Mouse (Mus musculus) layer of hippocampus, adult 11-12 months (tissue): ENCODE measurements around the gene Chn1.
A peak's percentile ranks its signal among the peaks of the same experiment; 100 is the strongest.

Source experiments
- DNase-seq: peaks from one replicate; pipeline ENCODE4 v3.0.0; 2022; ENCODE audit warnings: low spot score

The Chn1 gene

DNA sequence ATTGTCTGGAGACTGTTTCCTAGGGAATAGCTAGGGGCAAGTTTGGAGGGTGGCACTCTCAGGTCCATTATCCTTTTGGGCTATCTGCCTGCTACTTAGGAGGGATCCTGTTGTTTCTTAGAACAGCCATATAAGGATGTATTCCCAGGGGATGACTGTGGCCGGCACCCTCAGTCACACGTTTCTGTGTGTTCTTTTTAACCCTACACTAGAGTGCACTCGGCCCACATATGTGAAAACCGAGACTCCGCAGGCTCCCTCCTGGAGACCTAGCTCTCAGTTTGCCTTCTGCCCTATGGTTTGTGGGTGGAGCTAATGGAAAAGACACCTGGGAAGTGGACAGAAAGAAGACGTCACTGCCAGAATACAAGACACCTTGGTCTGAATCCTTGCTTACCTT, 183.9 kb downstream of the Chn1 start:
- DNase-seq, result no peak

GRCm38 (mm10) chr2:73590106-73590505, 185.0 kb downstream of the Chn1 start:
- no peak for DNase-seq

DNA sequence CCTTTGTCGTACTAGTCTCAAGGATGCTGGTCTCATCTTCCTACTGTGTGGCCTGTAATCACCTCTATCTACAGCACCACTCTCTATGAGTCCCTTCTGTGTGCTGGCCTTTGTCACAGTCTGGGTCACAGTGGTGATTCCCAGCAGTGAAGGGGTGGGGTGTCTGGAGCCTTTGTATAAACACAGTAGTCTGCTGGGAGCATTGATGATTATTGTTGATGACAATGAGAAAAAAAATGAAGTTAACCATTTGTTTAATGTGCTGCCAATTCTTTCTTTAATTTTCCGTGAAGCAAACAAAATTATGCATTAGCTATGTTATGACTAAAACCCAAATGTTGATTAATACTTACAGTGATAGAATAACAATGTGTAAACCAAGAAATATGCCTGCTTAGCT, 186.2 kb downstream of the Chn1 start:
- DNase-seq, result no peak

- no peak for DNase-seq
These were observed 188.0 kb downstream of the Chn1 start for GRCm38 (mm10) chr2:73587109-73587506.

DNA sequence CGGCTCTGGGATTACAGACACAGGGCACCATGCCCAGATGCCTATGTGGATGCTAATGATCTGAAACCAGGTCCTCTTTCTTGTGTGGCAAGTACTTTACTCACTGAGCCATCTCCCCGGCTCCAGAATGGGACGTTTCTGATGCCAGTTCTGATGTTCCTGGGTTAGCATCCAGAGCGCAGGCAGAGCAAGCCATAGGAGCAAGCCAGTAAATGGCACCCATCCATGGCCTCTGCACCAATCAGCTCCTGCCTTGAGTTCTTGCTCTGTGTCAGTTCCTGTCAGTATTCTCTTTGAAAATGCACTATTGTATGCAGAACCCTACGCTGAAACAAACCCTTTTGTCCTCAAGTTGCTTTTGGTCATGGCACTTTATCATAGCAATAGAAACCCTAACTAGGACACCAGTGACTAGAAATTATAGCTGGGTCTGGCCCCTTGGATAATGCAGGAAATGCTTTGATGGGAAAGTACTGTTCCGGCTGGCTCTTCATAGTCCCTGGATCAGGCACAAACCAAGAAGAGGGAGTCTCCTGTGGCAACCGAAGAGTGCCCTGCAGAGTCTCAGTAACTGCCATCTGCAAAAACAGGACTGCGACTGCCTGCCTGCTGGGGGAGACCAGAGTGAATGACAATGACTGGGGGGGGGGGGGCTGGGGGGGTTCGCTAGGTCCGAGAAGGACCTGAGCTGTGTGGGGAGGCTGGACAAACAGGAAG, 188.6 kb downstream of the Chn1 start:
- no peak for DNase-seq

DNA sequence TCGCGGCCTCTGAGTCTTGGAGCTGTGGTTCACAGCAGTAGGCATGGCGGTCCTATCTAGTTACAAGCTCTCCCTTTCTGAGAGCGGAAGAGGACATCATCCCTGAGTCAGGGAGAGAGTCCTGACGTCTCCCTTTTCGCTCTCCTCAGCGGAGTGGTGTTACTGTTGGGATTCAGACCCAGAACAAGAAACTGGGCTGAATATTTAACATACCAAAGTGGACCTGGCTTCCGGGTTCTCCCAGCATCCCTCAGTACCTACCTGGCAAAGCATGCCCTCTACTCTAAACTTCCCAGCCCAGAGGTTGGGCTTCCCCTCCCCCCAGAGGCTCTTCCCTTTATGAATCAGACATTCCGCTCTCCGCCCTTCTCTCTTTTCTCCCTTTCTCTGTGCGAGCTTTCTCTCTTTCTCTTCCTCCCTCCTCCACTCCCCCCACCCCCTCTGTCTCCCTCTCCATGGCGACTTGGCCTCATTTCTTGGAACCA, 189.8 kb downstream of the Chn1 start:
- no peak for DNase-seq

DNA sequence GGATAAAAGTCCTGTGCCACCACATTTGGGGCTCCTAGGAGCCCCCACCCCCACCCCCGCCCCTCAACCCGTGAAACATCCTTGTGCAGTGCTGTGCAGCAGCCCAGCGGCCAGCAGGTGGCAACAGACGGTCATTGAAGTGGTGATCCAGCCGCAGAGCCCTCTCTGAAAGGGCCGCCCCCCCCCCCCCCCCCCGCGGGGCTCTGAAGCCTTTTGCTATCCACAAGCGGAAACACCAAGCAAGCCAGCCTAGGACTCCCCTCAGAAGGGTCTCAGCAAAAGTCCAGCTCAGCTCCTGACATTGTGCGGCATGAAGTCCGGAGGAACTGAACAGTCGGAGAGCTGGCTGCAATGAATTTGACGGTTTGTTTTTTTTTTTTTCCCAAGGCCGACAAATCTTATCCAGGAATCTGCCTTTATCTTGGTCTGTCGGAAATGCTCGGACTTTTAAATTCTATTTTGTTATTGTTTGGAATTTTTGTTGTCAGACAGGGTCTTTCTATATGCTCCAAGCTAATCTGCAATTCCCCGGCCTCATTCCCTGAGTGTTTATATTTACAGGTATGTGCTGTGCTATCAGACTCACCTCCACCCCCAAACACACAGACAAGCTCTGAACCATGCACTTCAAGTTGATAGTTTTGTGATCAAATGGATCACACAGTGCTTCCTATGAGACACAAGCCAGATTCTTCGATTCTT, 190.3 kb downstream of the Chn1 start:
- peak; percentile 87 for DNase-seq

- DNase-seq, result no peak
These were observed 194.4 kb downstream of the Chn1 start for GRCm38 (mm10) chr2:73580720-73581119.

GRCm38 (mm10) chr2:73580166-73580565, 195.0 kb downstream of the Chn1 start, which contains the start of gene Chrna1:
Chrna1 (minus strand) TSS chr2:73580338.
- no peak for DNase-seq

DNA sequence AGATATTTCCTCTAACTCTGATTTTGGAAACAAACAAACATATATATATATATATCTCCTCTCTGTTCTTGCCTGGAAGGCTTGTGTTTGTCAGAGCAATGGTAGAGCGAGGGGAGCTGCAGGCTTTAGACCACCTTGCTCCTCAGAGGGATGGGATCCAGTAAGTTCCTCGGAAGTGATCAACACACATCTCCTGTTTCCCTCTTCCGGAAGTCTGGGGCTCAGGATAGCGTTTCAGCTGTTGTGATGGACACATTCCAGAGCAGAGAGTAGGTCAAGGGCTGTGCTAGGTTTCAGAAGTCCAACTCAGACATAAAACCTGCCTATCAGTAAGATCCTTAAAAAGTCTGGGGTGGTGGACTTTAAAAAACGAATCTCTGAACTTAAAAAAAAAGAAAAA, 196.0 kb downstream of the Chn1 start:
- no peak for DNase-seq

DNA sequence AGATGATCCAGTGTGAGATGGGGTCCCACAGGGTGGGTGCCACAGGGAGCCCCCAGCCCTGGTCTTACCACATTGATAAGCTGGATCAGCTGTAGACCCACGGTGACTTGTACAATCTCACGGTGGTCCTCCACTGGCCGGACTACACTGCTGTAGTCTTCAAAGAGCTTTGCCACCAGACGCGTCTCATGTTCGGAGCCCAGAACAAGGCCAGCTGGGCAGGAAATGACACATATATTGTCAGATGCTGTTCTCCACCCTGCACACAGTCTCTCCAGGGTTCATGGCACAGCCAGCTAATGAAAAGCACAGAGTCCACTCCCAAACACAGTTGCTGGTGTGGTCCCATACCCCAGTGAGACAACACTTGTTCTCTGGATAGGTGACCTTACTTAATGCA, 200.7 kb downstream of the Chn1 start:
- DNase-seq, result no peak

- DNase-seq, result no peak
These were observed 201.6 kb downstream of the Chn1 start for GRCm38 (mm10) chr2:73573556-73573955.

GRCm38 (mm10) chr2:73572539-73573372, 202.4 kb downstream of the Chn1 start:
- peak; percentile 91 for DNase-seq

- DNase-seq, result no peak
These were observed 203.2 kb downstream of the Chn1 start for GRCm38 (mm10) chr2:73571901-73572300.

- no peak for DNase-seq
These were observed 203.8 kb downstream of the Chn1 start for GRCm38 (mm10) chr2:73571304-73571703.

GRCm38 (mm10) chr2:73566989-73567605, 208.0 kb downstream of the Chn1 start:
- DNase-seq, result peak; percentile 67

GRCm38 (mm10) chr2:73566162-73566561, 209.0 kb downstream of the Chn1 start:
- DNase-seq, result no peak

DNA sequence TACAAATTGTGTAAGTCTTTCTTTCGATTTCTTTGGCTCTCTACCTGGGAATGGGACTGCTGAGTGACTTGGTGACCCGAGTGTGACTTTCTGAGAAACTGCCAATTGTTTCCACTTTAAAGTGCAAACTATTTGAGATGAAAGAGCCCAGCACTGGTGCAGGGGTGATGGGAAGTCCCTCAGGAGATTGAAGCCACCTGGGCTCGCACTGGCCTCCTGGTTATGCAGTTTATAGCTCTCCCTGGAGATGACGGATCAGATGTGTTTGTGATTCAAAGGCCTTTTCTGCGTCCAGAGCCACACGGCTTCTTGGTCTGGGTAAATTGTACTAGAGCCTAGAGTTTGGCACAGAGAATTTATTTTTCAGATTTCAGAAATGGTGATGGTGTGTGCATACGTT, 211.5 kb downstream of the Chn1 start:
- DNase-seq, result no peak

GRCm38 (mm10) chr2:73562656-73563055, 212.5 kb downstream of the Chn1 start:
- DNase-seq, result no peak

- DNase-seq, result no peak
These were observed 213.5 kb downstream of the Chn1 start for GRCm38 (mm10) chr2:73561665-73562063.

DNA sequence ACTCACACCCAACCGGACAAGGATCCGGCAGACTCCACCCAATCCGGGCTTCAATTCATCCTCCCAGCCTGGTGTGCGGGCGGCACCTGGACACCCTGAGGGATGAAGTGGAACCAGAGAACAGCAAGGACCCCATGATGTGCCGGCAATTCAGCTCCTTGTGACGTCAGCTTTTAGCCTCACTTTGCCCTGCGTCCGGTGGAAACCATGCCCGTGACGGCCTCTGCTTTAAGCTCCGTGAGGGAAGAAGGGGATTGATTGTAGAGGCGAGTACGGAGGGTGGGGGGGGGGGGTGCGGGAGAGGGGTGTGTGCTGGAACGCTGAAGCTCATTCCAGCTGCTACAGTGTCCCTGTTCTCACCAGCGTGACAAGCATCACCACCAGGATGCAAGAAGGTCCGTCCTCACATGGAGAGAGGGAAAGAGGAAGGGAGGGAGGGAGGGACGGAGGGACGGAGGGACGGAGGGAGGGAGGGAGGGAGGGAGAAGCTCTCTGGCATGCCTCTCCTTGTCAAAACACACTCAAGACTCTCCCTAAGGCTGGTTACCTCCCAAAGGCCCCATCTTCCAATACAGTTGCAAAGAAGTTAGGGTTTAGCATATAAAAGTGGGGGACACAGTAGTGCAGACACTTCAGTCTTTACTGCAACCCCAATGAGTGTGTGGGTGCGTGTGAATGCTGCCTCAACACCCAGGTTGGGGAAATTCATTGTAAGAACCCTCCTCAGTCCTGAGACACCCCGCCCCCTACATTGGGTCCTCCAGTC, 214.1 kb downstream of the Chn1 start:
- DNase-seq, result no peak
